Mouse (Mus musculus) myocyte (in vitro differentiated cells): ENCODE data around the gene Apoc3.

Experiments
- POLR2A ChIP-seq: IDR thresholded peaks from one replicate; pipeline ENCODE4 v1.6.1; 2011; ENCODE audit warnings: low read depth, mild to moderate bottlenecking, control low read depth, moderate library complexity; ENCODE audit not compliant: insufficient read length
- POLR2AphosphoS2 ChIP-seq: IDR thresholded peaks from one replicate; pipeline ENCODE4 v1.6.1; 2011; ENCODE audit warnings: low read depth, control low read depth; ENCODE audit not compliant: insufficient read length
- TCF12 ChIP-seq: IDR thresholded peaks from one replicate; pipeline ENCODE4 v1.6.1; 2011; ENCODE audit warnings: mild to moderate bottlenecking, control low read depth; ENCODE audit not compliant: poor library complexity, insufficient read depth, severe bottlenecking

GRCm38 (mm10) chr9:46186387-46186786 lies 49.0 kb downstream of the Apoc3 start:
- TF ChIP-seq POLR2A (no peak), POLR2AphosphoS2 (no peak), TCF12 (no peak)
